Mouse (Mus musculus): ENCODE data around the gene Nfkb1.

DNA sequence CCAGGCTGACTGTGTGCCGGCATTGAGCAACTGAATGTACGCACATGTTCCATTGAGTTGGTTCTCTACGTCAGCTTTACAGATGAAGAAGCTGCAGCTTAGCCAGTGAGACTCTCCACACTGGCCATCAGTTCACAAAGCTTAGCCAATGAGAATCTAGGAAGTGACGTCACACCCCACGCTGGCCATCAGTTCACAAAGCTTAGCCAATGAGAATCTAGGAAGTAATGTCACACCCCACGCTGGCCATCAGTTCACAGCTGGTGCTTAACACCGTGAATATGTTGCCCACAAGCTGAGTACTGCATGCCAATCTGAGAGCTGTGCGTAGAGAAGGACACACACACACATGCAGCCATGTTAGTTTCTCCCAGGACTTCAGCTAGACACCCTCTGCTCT is 42.8 kb downstream of the Nfkb1 start:
- no peak for TF ChIP-seq CTCF (IDR thresholded peaks at IDR 0.05)
- no peak for TF ChIP-seq EP300 (IDR thresholded peaks at IDR 0.05)
